Mouse (Mus musculus): ENCODE data around the gene Olfr1051. TPM values are rescaled to one million over a fixed set of nuclear protein-coding genes. Genes with fewer than 3 reads are reported as not detected.

The Olfr1051 gene
- not detected for total RNA-seq (2023)

DNA sequence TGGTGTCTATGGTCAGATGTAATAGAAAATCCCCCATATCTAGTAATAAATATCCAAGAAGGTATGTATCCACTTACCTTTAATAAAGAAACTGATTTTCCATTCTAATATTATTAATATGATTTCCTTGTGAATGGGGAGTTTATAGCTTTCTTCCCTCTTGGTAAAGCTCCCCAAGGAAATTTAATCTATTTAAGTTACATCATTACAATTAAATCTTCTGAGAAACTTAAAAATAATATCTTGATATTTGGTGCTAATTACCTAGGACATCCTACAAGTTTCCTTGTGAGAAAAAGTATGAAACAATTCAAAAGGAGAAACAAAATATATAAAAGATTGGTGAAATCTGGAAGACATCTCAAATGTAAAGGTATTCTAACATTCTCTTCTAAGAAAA is at the start of gene Olfr1051:
Olfr1051 (minus strand) TSS at position 101 of the 400 bp plus-strand sequence.

DNA sequence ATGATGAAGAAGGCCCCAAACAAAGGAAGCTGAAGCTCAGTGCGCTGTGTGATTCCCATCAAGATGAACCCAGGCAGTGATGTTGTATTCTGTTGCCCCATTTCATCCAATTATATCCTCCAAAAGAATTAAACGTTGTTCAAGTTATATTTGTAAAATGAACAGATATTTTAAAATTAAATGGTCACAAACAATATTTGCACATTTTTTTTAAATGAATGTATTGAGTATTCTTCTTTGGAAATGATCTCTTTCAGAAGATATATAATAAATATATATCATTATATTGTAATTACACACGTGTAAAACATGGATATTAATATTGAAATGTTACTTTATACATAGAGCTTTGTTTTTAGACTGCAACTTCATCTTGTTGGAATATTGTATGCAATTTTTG is 36.3 kb upstream of the Olfr1051 start, which contains the start of gene Olfr1053:
Olfr1053 (minus strand) TSS at position 101 of the 400 bp plus-strand sequence.

DNA sequence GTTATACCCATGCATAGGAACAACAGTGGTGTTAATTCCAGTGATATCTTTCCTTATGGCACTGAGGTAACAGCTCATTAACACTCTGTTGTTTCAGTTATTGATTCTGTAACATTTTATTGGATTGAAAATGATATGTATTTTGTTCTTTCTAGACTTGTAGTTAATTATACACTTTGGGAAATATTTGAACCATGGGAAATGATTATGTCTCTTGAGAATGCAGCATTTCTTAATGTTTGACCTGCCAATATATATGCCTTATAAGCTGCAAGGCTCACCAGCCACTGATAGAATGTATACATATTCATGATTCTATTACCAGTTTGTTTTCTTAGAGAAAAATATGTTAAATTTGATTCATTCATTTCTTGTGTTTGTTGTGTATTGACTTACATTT is 13.3 kb upstream of the Olfr1051 start, which contains the start of gene Olfr1052:
Olfr1052 (plus strand) TSS at position 301 of the 400 bp plus-strand sequence.

DNA sequence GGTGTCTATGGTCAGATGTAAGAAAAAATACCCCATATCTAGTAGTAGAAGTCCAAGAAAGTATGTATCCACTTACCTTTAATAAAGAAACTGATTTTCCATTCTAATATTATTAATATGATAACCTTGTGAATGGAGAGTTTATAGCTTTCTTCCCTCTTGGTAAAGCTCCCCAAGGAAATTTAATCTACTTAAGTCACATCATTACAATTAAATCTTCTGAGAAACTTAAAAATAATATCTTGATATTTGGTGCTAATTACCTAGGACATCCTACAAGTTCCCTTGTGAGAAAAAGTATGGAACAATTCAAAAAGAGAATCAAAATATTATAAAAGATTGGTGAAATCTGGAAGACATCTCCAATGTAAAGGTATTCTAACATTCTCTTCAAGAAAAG is 20.7 kb downstream of the Olfr1051 start, which contains the start of gene Olfr1049:
Olfr1049 (minus strand) TSS at position 101 of the 400 bp plus-strand sequence.

DNA sequence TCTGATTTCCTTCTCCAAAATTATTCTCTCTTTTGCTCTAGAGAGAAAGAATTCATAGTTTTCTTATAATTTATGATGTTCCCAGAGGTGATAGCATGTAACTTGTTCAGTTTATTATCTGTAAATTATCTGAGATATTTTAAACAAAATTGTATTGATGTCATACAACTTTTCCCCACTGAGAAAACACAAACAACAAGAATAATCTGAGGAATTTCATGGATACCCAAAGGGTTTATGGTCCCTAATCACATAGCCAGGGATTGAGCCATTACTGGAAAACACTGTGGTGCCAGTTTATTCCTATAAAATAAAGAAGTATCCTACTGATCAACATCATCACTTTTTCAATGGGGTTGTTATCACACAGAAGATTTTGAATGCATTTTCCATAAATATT is 38.7 kb downstream of the Olfr1051 start, which contains the start of gene Olfr1048:
Olfr1048 (minus strand) TSS at position 101 of the 400 bp plus-strand sequence.

DNA sequence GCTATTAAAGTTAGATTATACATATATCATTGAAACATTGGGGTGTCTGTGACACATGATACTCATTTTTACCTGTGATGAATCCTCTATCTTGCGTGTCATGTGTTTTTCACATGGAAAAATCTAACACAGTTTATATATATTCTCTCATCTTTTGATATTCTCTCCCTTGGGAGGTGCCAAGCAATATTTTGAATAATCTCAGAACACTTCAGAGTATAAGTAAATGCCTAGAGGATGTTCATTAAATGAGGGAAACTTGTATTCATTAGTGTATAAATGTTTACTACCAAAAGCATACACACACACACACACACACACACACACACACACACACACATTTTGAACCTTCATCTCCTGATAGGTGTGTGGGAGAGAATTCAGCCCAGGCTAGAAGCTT is 47.6 kb downstream of the Olfr1051 start, which contains the start of gene Olfr1047:
Olfr1047 (minus strand) TSS at position 101 of the 400 bp plus-strand sequence.

Other genes with a start within 250 kb of the Olfr1051 start
- not detected for gene Olfr1034, start 233.2 kb downstream of the Olfr1051 start, total RNA-seq (2023)
- gene Olfr1036, start 205.1 kb downstream of the Olfr1051 start, total RNA-seq (2023): not detected
- gene Olfr1037, start 191.7 kb downstream of the Olfr1051 start, total RNA-seq (2023): not detected
- gene Olfr1039, start 143.2 kb downstream of the Olfr1051 start, total RNA-seq (2023): not detected
- gene Olfr1040, start 132.4 kb downstream of the Olfr1051 start, total RNA-seq (2023): not detected
- gene Olfr1042, start 117.2 kb downstream of the Olfr1051 start, total RNA-seq (2023): not detected
- gene Olfr1043, start 111.6 kb downstream of the Olfr1051 start, total RNA-seq (2023): not detected
- not detected for gene Olfr1044, start 101.3 kb downstream of the Olfr1051 start, total RNA-seq (2023)
- gene Olfr52, start 93.4 kb downstream of the Olfr1051 start, total RNA-seq (2023): not detected
- gene Olfr1045, start 76.1 kb downstream of the Olfr1051 start, total RNA-seq (2023): not detected
- not detected for gene Olfr1046, start 59.8 kb downstream of the Olfr1051 start, total RNA-seq (2023)
- gene Olfr1047, start 47.7 kb downstream of the Olfr1051 start, total RNA-seq (2023): not detected
- not detected for gene Olfr1048, start 38.8 kb downstream of the Olfr1051 start, total RNA-seq (2023)
- gene Olfr1049, start 20.8 kb downstream of the Olfr1051 start, total RNA-seq (2023): not detected
- not detected for gene Olfr1052, start 13.4 kb upstream of the Olfr1051 start, total RNA-seq (2023)
- not detected for gene Olfr1053, start 36.2 kb upstream of the Olfr1051 start, total RNA-seq (2023)
- not detected for gene Olfr1054, start 56.3 kb upstream of the Olfr1051 start, total RNA-seq (2023)
- gene Olfr1055, start 71.2 kb upstream of the Olfr1051 start, total RNA-seq (2023): not detected
- not detected for gene Olfr1056, start 83.4 kb upstream of the Olfr1051 start, total RNA-seq (2023)
- not detected for gene Olfr1057, start 99.3 kb upstream of the Olfr1051 start, total RNA-seq (2023)
- not detected for gene Olfr1058, start 109.5 kb upstream of the Olfr1051 start, total RNA-seq (2023)
- gene Olfr1061, start 135.0 kb upstream of the Olfr1051 start, total RNA-seq (2023): not detected
- not detected for gene Olfr1062, start 147.7 kb upstream of the Olfr1051 start, total RNA-seq (2023)
- gene Olfr1065, start 171.5 kb upstream of the Olfr1051 start, total RNA-seq (2023): not detected
- not detected for gene Olfr1066, start 177.2 kb upstream of the Olfr1051 start, total RNA-seq (2023)
- not detected for gene Olfr228, start 208.3 kb upstream of the Olfr1051 start, total RNA-seq (2023)
- gene Olfr1076, start 229.4 kb upstream of the Olfr1051 start, total RNA-seq (2023): not detected

Measured in neutrophil, adult 83 days (primary cell).